Mouse (Mus musculus) c-Kit-negative CD71-positive TER-119-positive erythroid progenitor cells, embryonic 14.5 days (primary cell): Measurements from ENCODE around the gene Hadhb.

Source experiments
- DNase-seq: peaks from one replicate; pipeline ENCODE4 v3.0.0-alpha.2; 2013; ENCODE audit warnings: low read depth, low spot score

The Hadhb gene

GRCm38 (mm10) chr5:30233042-30233441 lies 78.0 kb downstream of the Hadhb start:
- DNase-seq: no peak

- DNase-seq: no peak
These were observed 78.9 kb downstream of the Hadhb start for GRCm38 (mm10) chr5:30233979-30234378.
